Mouse (Mus musculus): ENCODE results near the gene Ly6g6f. TPM values are rescaled to one million over a fixed set of nuclear protein-coding genes. Genes with fewer than 3 reads are reported as not detected.

Gene Ly6g6f
- polyA plus RNA-seq (2015; fragmentation: Nextera tagmentation; extraction: Ambion mirVana), result not detected in 2 replicates

- Histone ChIP-seq H3K4me1 (replicated peaks; ENCODE audit: control insufficient read depth, insufficient read depth, low read length) (peaks cover 8% of the 10 kb centered on the region; the same call in 1 of the 2 replicates), H3K27me3 (replicated peaks; ENCODE audit: control insufficient read depth, insufficient read depth, low read length) (no peaks in the 10 kb centered on the region), H3K9me3 (ENCODE audit: control insufficient read depth) (no peaks in the 10 kb centered on the region), H3K36me3 (ENCODE audit: control insufficient read depth, insufficient read depth) (no peaks in the 10 kb centered on the region), H3K9ac (ENCODE audit: low read depth, low read length) (no peak within 1 kb of the TSS), H3K4me2 (replicated peaks; ENCODE audit: low read depth) (no peak within 1 kb of the TSS), H3K27ac (ENCODE audit: low read depth, low read length) (no peak within 1 kb of the TSS), H3K4me3 (ENCODE audit: low read depth, low read length) (no peak within 1 kb of the TSS)
- WGBS, result 59% methylated on average over 7 of the region's 7 CpGs
- ATAC-seq, result no peak
- TF ChIP-seq CTCF (IDR thresholded peaks at IDR 0.05; ENCODE audit: low read depth), result no peak
Measured at GRCm38 (mm10) chr17:35085208-35085865, at the start of gene Ly6g6f. Ly6g6f (minus strand) TSS chr17:35085610.

- WGBS, result under 1% methylated on average over 66 of the region's 66 CpGs
- Histone ChIP-seq H3K4me3 (ENCODE audit: low read depth, low read length) (peak within 1 kb of the TSS; percentile 73), H3K36me3 (ENCODE audit: control insufficient read depth, insufficient read depth) (peaks cover 21% of the 10 kb centered on the region), H3K27me3 (replicated peaks; ENCODE audit: control insufficient read depth, insufficient read depth, low read length) (no peaks in the 10 kb centered on the region), H3K9me3 (ENCODE audit: control insufficient read depth) (no peaks in the 10 kb centered on the region), H3K27ac (ENCODE audit: low read depth, low read length) (peak within 1 kb of the TSS; percentile 84), H3K4me2 (replicated peaks; ENCODE audit: low read depth) (peak within 1 kb of the TSS; percentile 68), H3K4me1 (replicated peaks; ENCODE audit: control insufficient read depth, insufficient read depth, low read length) (0 out of 2 replicates have a peak, but pooled peaks cover 5% of the 10 kb centered on the region), H3K9ac (ENCODE audit: low read depth, low read length) (peak within 1 kb of the TSS; percentile 75)
- 0 out of 2 replicates have a peak, but pooled peaks have one; percentile 20 for TF ChIP-seq CTCF (IDR thresholded peaks at IDR 0.05; ENCODE audit: low read depth)
- ATAC-seq, result peak; percentile 91
Measured at GRCm38 (mm10) chr17:35134801-35135590, 49.6 kb upstream of the Ly6g6f start, which contains the start of gene Bag6. Bag6 (plus strand) TSS chr17:35135178.

GRCm38 (mm10) chr17:35133517-35133916 lies 48.1 kb upstream of the Ly6g6f start:
- H3K27ac ChIP-seq (ENCODE audit: low read depth, low read length), result no peak overlapping the region
- no peak overlapping the region for H3K4me3 ChIP-seq (ENCODE audit: low read depth, low read length)
- H3K27me3 ChIP-seq (replicated peaks; ENCODE audit: control insufficient read depth, insufficient read depth, low read length), result no peaks in the 10 kb centered on the region
- WGBS, result 96% methylated on average over 7 of the region's 7 CpGs
- 0 out of 2 replicates have a peak, but pooled peaks cover 5% of the 10 kb centered on the region for H3K4me1 ChIP-seq (replicated peaks; ENCODE audit: control insufficient read depth, insufficient read depth, low read length)
- H3K9me3 ChIP-seq (ENCODE audit: control insufficient read depth), result no peaks in the 10 kb centered on the region
- H3K4me2 ChIP-seq (replicated peaks; ENCODE audit: low read depth), result no peak overlapping the region
- no peak for TF ChIP-seq CTCF (IDR thresholded peaks at IDR 0.05; ENCODE audit: low read depth)
- no peak for ATAC-seq
- H3K36me3 ChIP-seq (ENCODE audit: control insufficient read depth, insufficient read depth), result peaks cover 12% of the 10 kb centered on the region
- H3K9ac ChIP-seq (ENCODE audit: low read depth, low read length), result no peak overlapping the region

- WGBS, result 63% methylated on average over 3 of the region's 3 CpGs
- H3K4me2 ChIP-seq (replicated peaks; ENCODE audit: low read depth), result no peak overlapping the region
- TF ChIP-seq CTCF (IDR thresholded peaks at IDR 0.05; ENCODE audit: low read depth), result no peak
- H3K27me3 ChIP-seq (replicated peaks; ENCODE audit: control insufficient read depth, insufficient read depth, low read length), result no peaks in the 10 kb centered on the region
- 0 out of 2 replicates have a peak, but pooled peaks cover 3% of the 10 kb centered on the region for H3K4me1 ChIP-seq (replicated peaks; ENCODE audit: control insufficient read depth, insufficient read depth, low read length)
- peaks cover 16% of the 10 kb centered on the region; the same call in 1 of the 2 replicates for H3K36me3 ChIP-seq (ENCODE audit: control insufficient read depth, insufficient read depth)
- no peak for ATAC-seq
- H3K9ac ChIP-seq (ENCODE audit: low read depth, low read length), result no peak overlapping the region
- H3K4me3 ChIP-seq (ENCODE audit: low read depth, low read length), result no peak overlapping the region
- no peaks in the 10 kb centered on the region for H3K9me3 ChIP-seq (ENCODE audit: control insufficient read depth)
- no peak overlapping the region for H3K27ac ChIP-seq (ENCODE audit: low read depth, low read length)
Measured at GRCm38 (mm10) chr17:35132174-35132560, 46.8 kb upstream of the Ly6g6f start.

GRCm38 (mm10) chr17:35131500-35132173 lies 46.2 kb upstream of the Ly6g6f start, which contains the start of gene Apom:
Apom (minus strand) TSS chr17:35132050.
- Histone ChIP-seq H3K9ac (ENCODE audit: low read depth, low read length) (no peak within 1 kb of the TSS), H3K4me3 (ENCODE audit: low read depth, low read length) (no peak within 1 kb of the TSS), H3K27me3 (replicated peaks; ENCODE audit: control insufficient read depth, insufficient read depth, low read length) (no peaks in the 10 kb centered on the region), H3K9me3 (ENCODE audit: control insufficient read depth) (no peaks in the 10 kb centered on the region), H3K4me1 (replicated peaks; ENCODE audit: control insufficient read depth, insufficient read depth, low read length) (no peaks in the 10 kb centered on the region), H3K4me2 (replicated peaks; ENCODE audit: low read depth) (no peak within 1 kb of the TSS), H3K36me3 (ENCODE audit: control insufficient read depth, insufficient read depth) (peaks cover 16% of the 10 kb centered on the region; the same call in 1 of the 2 replicates), H3K27ac (ENCODE audit: low read depth, low read length) (no peak within 1 kb of the TSS)
- no peak for TF ChIP-seq CTCF (IDR thresholded peaks at IDR 0.05; ENCODE audit: low read depth)
- 54% methylated on average over 15 of the region's 15 CpGs for WGBS
- ATAC-seq, result no peak

GRCm38 (mm10) chr17:35131038-35131437 lies 45.6 kb upstream of the Ly6g6f start:
- TF ChIP-seq CTCF (IDR thresholded peaks at IDR 0.05; ENCODE audit: low read depth), result no peak
- H3K27ac ChIP-seq (ENCODE audit: low read depth, low read length), result no peak overlapping the region
- ATAC-seq, result no peak

More at GRCm38 (mm10) chr17:35131038-35131437, 45.6 kb upstream of the Ly6g6f start:
- Histone ChIP-seq H3K9ac (ENCODE audit: low read depth, low read length) (no peak overlapping the region), H3K4me1 (replicated peaks; ENCODE audit: control insufficient read depth, insufficient read depth, low read length) (no peaks in the 10 kb centered on the region), H3K36me3 (ENCODE audit: control insufficient read depth, insufficient read depth) (peaks cover 16% of the 10 kb centered on the region; the same call in 1 of the 2 replicates), H3K4me3 (ENCODE audit: low read depth, low read length) (no peak overlapping the region), H3K9me3 (ENCODE audit: control insufficient read depth) (no peaks in the 10 kb centered on the region), H3K27me3 (replicated peaks; ENCODE audit: control insufficient read depth, insufficient read depth, low read length) (no peaks in the 10 kb centered on the region), H3K4me2 (replicated peaks; ENCODE audit: low read depth) (no peak overlapping the region)
- 87% methylated on average over 8 of the region's 8 CpGs for WGBS
